Mouse (Mus musculus): ENCODE results near the gene Adcy9. TPM values are rescaled to one million over a fixed set of nuclear protein-coding genes. Genes with fewer than 3 reads are reported as not detected.

Adcy9 gene
- total RNA-seq, 2 experiments from 2014 or later = 21.2 to 25.0 TPM

Other genes starting within 250 kb of the Adcy9 start
- 10 to 100 TPM; 43.6 to 51.8 TPM for gene Crebbp, start 206.5 kb downstream of the Adcy9 start, total RNA-seq (2021)
- gene Srl, start 121.3 kb upstream of the Adcy9 start, total RNA-seq (2021) = 1,000 to 10,000 TPM; 1,039 to 1,112 TPM
- 1 to 10 TPM; 3.0 to 3.1 TPM for gene Tfap4, start 139.4 kb upstream of the Adcy9 start, total RNA-seq (2021)
- 10 to 100 TPM; 20.8 to 23.0 TPM for gene Glis2, start 174.2 kb upstream of the Adcy9 start, total RNA-seq (2021)
- gene Pam16, start 204.5 kb upstream of the Adcy9 start, total RNA-seq (2021) = 100 to 1,000 TPM; 119 to 137 TPM
- gene Vasn, start 219.4 kb upstream of the Adcy9 start, total RNA-seq (2021) = 10 to 100 TPM; 12.1 to 14.7 TPM
- gene Dnaja3, start 219.5 kb upstream of the Adcy9 start, total RNA-seq (2021) = 100 to 1,000 TPM; 121 to 123 TPM

All from heart, postnatal 14 days (tissue).